Mouse (Mus musculus): ENCODE results near the gene Timp2.
A peak's percentile ranks its signal among the peaks of the same experiment; 100 is the strongest.
"Not testable (repeated sequence)": the region's sequence is repeated elsewhere in the genome, so short reads cannot be mapped to it uniquely, and the experiment has no call there.

Timp2 gene

DNA sequence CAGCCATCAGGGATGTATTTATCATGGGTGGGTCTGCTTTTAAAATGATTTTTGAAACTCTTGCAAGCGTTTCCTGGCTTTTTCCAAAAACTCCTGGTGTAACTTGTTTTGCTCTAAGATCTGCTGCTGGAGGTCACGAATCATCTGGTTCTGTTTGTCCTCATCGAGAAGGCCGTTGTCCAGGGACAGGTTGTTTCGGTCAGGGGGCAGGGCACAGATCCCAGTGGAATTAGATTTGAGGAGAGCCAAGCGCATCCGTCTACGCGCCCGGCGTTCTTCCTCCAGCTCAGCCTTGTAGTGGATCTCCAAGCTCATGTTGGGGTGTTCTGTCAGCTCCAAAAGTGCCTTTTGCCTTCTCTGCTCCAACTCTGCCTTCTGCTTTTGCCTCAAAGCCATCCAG is 23.2 kb downstream of the Timp2 start:
- DNase-seq (ENCODE audit: low read depth) = no peak

GRCm38 (mm10) chr11:118330777-118331176 is 24.8 kb downstream of the Timp2 start:
- no peak for DNase-seq (ENCODE audit: low read depth)

DNA sequence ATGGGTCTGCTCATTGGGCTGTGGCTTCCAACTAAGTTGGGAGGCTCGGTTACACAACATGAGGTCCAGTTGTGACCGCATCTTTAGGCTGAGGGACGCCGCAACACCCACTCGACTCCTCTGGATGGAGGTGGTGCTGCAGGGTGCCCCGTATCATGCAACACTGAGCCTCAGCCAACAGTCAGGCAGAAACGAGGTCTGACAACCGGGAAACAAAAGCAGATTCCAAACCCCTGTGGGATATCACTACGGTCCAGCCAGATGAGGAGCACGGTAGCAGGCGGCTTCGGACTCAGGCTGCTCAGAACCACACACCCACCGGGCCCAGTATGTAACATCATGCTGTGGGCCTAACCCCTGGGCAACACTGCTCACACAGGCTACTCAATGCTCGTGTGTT is 25.2 kb downstream of the Timp2 start:
- DNase-seq (ENCODE audit: low read depth) = no peak

DNA sequence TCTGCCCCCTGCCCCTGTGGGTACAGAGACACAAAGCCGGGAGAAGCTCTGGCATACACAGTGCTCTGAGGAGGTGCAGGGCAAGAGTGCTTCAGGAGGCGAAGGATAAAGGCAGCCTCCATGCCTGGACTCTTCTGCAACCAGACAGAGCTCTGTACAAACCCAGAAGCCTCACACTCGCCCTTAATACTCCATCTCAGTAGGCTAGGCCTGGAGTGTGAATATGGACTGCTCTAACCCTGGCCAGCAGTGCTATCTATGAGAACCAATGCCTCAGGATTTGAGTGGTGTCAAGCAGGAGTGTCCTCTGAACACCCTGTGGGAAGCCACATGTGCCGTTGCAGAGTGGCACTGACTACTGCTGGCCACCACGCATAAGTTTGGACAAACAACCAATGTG is 26.6 kb downstream of the Timp2 start:
- DNase-seq (ENCODE audit: low read depth) = no peak

DNA sequence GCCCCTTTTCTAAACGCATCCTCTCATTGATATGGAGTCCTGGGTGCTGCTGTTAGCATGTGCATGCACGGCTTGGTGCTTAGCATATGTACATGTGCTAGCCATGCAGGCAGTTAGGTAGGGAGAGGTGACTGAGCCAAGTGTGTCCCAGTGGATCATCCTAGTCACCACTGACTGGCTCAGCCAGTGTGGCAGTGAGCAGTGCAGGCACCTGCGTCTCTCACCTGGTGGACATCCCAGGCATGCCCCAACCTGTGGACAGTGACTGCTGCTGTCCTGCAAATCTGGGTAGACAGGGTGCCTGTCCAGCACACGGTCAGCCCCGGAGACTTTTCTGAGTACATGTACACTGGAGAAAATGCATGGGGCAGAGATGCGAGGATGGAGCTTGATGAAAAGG is 27.0 kb downstream of the Timp2 start:
- no peak for DNase-seq (ENCODE audit: low read depth)

- DNase-seq (ENCODE audit: low read depth) = no peak
Measured at GRCm38 (mm10) chr11:118326991-118327971, 28.3 kb downstream of the Timp2 start.

DNA sequence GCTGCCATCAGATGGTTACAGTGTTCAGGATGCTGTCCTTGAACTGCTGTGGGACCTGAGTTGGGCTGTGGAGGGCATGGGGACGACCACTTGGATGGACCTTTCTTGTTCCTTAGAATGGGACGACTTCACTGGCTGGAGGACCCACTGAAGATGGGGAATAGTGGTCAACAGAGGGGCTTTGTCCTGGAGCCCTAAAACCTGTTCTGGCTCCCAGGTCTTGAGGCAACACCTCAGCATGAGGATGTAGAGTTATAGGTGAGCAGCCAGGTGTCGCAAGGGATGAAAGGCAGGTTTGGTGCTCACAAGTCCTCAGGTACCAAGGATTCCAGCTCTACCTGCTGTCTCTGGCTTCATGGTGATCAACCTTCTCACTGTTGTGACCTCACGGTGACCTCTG is 29.0 kb downstream of the Timp2 start:
- no peak for DNase-seq (ENCODE audit: low read depth)

- no peak for DNase-seq (ENCODE audit: low read depth)
Measured at GRCm38 (mm10) chr11:118324541-118324940, 31.0 kb downstream of the Timp2 start.

DNA sequence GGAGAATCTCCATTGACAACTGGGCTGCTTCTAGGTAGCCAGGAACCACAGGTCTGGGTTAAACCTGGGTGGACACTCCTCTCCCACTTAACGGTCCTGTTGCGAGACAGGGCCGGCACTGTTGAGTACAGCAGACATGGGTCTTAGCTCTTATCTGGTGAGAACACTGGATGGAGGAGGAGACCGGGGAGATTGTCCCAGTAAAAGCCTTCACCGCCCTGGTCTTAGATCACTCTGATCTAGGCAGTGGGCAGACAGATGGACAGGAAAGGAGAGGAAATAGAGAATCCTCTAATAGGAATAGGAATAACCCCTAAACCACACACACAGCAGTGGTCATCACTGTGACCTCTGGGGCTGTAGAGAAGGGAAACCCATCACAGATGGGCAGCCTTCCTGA is 31.6 kb downstream of the Timp2 start:
- DNase-seq (ENCODE audit: low read depth) = no peak

GRCm38 (mm10) chr11:118322647-118323046 is 32.9 kb downstream of the Timp2 start:
- DNase-seq (ENCODE audit: low read depth) = no peak

- no peak for DNase-seq (ENCODE audit: low read depth)
Measured at GRCm38 (mm10) chr11:118321971-118322370, 33.6 kb downstream of the Timp2 start.

- no peak for DNase-seq (ENCODE audit: low read depth)
Measured at GRCm38 (mm10) chr11:118321500-118321899, 34.0 kb downstream of the Timp2 start.

DNA sequence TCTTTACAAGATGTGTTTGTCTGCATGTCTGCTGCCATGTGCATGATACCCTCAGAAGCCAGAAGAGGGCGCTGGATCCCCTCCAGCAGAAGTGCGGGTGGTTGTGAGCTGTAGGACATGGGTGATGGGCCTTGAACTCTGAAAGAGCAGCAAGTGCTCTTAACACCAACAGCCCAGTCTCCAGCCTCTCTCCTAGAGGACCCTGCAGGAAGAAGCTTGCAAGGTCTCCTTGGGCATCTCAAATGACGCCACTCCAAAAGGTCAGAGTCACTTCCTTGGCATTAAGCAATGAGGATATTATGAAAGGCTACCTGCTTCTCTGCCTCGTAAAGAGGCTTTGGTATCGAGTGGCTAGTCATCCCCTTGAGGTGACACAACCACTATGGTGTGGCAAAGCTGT is 36.9 kb downstream of the Timp2 start:
- peak; percentile 20 for DNase-seq (ENCODE audit: low read depth)

GRCm38 (mm10) chr11:118317129-118317528 is 38.4 kb downstream of the Timp2 start:
- DNase-seq (ENCODE audit: low read depth) = peak; percentile 43

GRCm38 (mm10) chr11:118316231-118316806 is 39.2 kb downstream of the Timp2 start:
- no peak for DNase-seq (ENCODE audit: low read depth)

GRCm38 (mm10) chr11:118312132-118312723 is 43.3 kb downstream of the Timp2 start:
- no peak for DNase-seq (ENCODE audit: low read depth)

- not testable (repeated sequence) for DNase-seq (ENCODE audit: low read depth)
Measured at GRCm38 (mm10) chr11:118307962-118308361, 47.6 kb downstream of the Timp2 start.

DNA sequence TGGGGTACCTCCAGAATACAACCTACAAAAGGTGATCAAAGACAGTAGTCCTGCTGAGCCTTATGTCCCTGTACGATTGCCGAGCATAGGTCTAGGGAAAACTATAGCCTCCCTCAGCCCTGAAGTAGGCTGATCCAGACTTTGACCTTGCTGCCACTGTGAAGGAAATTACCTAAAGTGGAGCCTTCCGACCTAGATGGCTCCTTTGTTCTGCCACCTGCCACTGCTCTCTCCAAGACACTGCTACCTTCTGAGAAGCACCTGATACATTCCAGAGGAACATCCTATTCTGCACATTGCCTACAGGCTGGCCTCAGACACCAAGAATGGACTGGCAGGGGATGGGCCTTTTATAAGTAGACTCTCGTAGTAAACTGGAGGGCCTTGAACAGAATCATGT is 51.6 kb downstream of the Timp2 start:
- not testable (repeated sequence) for DNase-seq (ENCODE audit: low read depth)

GRCm38 (mm10) chr11:118298810-118299209 is 56.7 kb downstream of the Timp2 start:
- no peak for DNase-seq (ENCODE audit: low read depth)

DNA sequence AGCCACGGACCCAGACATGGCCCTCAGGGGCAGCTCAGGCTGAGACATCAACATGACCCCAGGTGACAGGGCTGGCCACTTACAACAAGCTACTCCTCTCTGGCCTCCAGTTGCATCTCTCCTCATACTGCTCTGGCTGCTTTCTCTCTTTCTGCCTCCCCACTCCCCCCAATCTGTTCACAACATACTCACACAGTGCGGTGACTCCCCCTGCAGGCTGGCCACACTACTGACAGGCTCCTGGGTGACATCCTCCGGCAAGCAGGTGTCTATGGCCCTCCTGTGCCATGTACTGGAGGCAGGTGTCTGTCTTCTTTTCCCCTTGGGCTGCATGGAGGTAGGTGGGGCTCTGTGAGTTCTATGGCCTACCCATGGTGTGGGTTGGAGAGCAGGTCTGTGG is 57.6 kb downstream of the Timp2 start:
- DNase-seq (ENCODE audit: low read depth) = no peak

DNA sequence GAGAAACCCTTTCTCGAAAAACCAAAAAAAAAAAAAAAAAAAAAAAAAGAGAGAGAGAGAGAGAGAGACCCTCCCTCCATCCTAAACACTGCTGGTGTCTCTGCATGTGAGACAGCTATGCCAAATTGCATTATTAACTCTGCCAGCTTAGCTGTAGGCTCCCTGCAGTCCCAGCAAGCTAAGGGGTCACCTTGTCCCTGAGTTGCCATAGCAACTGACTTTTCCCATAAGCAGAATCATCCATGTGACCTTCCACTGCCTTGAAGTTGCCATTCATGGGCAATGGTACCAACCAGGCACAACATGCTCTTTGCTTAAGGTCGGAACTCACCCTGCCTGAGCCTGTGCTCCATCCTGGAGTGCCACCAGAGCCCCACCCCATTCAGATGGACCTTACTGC is 60.5 kb downstream of the Timp2 start:
- DNase-seq (ENCODE audit: low read depth) = no peak

- no peak for DNase-seq (ENCODE audit: low read depth)
Measured at GRCm38 (mm10) chr11:118292671-118293070, 62.9 kb downstream of the Timp2 start.
